Mouse (Mus musculus) brain, embryonic 14.5 days (tissue): ENCODE measurements around the gene Bcas3.

Source experiments
- CTCF ChIP-seq: fragments of 200-500 bp; IDR thresholded peaks from 2 replicates; pipeline ENCODE4 v1.5.1; 2012; ENCODE audit warnings: inconsistent platforms, mild to moderate bottlenecking, moderate library complexity, borderline replicate concordance; ENCODE audit not compliant: insufficient read depth, insufficient read length; ENCODE audit errors: extremely low read depth
- POLR2A ChIP-seq: fragments of 200-500 bp; IDR thresholded peaks from 2 replicates; pipeline ENCODE4 v1.6.1; 2012; ENCODE audit warnings: mild to moderate bottlenecking, inconsistent platforms, borderline replicate concordance; ENCODE audit not compliant: poor library complexity, insufficient read depth, insufficient read length, severe bottlenecking; ENCODE audit errors: extremely low read depth

DNA sequence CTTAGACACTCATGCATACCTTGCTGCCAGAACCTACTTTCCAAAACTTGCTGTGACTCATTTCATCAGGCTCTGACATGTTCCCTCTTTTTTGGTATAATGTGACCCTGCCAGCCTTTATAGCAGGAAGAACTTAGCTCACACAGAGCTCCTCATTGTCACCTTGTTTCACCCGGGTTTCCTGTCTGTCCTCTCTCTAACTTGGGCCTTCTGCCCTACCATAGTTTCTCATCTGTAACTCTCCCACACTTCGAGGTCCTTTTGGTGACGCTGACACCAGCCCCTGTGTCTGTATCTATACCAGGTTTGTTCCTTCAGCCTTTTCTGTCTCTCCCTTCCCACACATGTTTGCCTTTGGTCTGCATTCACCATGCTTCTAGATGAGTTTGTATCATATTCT, 295.9 kb downstream of the Bcas3 start:
- TF ChIP-seq CTCF, result no peak
- no peak for TF ChIP-seq POLR2A
